Mouse (Mus musculus): ENCODE data around the gene Asprv1.

Gene Asprv1

GRCm38 (mm10) chr6:86667061-86667460, 39.1 kb downstream of the Asprv1 start:
- no peak for DNase-seq

GRCm38 (mm10) chr6:86668580-86669239, 40.7 kb downstream of the Asprv1 start, which contains the start of gene Mxd1:
Gene Mxd1, minus strand, starts transcription at chr6:86669161.
- DNase-seq, result no peak

- DNase-seq, result peak; percentile 100
These were observed 41.3 kb downstream of the Asprv1 start for GRCm38 (mm10) chr6:86669240-86669727.

GRCm38 (mm10) chr6:86670873-86671272, 42.9 kb downstream of the Asprv1 start:
- DNase-seq, result peak; percentile 17 to 47

GRCm38 (mm10) chr6:86678341-86678740, 50.4 kb downstream of the Asprv1 start:
- DNase-seq, result peak; percentile 37 to 65

Measured in kidney, postnatal 4 days (tissue).